Mouse (Mus musculus): Measurements from ENCODE around the gene Hoxa7. TPM values are rescaled to one million over a fixed set of nuclear protein-coding genes. Genes with fewer than 3 reads are reported as not detected.

Hoxa7 gene
- total RNA-seq, 1 experiment from 2014 or later: not detected

- ATAC-seq (ENCODE audit: extremely low read depth, insufficient number of reproducible peaks, low FRiP score, poor library complexity, severe bottlenecking): no peak
These were observed 51.3 kb downstream of the Hoxa7 start for GRCm38 (mm10) chr6:52170166-52170897.

- ATAC-seq (ENCODE audit: extremely low read depth, insufficient number of reproducible peaks, low FRiP score, poor library complexity, severe bottlenecking): no peak
These were observed 52.0 kb downstream of the Hoxa7 start for GRCm38 (mm10) chr6:52169499-52170165.

GRCm38 (mm10) chr6:52168191-52169055, 53.2 kb downstream of the Hoxa7 start:
- ATAC-seq (ENCODE audit: extremely low read depth, insufficient number of reproducible peaks, low FRiP score, poor library complexity, severe bottlenecking): no peak

- no peak for ATAC-seq (ENCODE audit: extremely low read depth, insufficient number of reproducible peaks, low FRiP score, poor library complexity, severe bottlenecking)
These were observed 53.9 kb downstream of the Hoxa7 start for GRCm38 (mm10) chr6:52167736-52168161.

- no peak for ATAC-seq (ENCODE audit: extremely low read depth, insufficient number of reproducible peaks, low FRiP score, poor library complexity, severe bottlenecking)
These were observed 54.5 kb downstream of the Hoxa7 start for GRCm38 (mm10) chr6:52167176-52167575.

- no peak for ATAC-seq (ENCODE audit: extremely low read depth, insufficient number of reproducible peaks, low FRiP score, poor library complexity, severe bottlenecking)
These were observed 55.1 kb downstream of the Hoxa7 start for GRCm38 (mm10) chr6:52166431-52167077.

- ATAC-seq (ENCODE audit: extremely low read depth, insufficient number of reproducible peaks, low FRiP score, poor library complexity, severe bottlenecking): no peak
These were observed 55.9 kb downstream of the Hoxa7 start for GRCm38 (mm10) chr6:52165441-52166370.

GRCm38 (mm10) chr6:52164626-52165440, 56.8 kb downstream of the Hoxa7 start, which contains the start of gene Hoxa2:
Hoxa2 (minus strand) TSS chr6:52164831.
- ATAC-seq (ENCODE audit: extremely low read depth, insufficient number of reproducible peaks, low FRiP score, poor library complexity, severe bottlenecking): no peak

Other genes starting within 250 kb of the Hoxa7 start
- gene Skap2, start 209.3 kb downstream of the Hoxa7 start, total RNA-seq (2017): 348 and 404 TPM in 2 replicates
- gene Hoxa1, start 63.5 kb downstream of the Hoxa7 start, total RNA-seq (2017): not detected in 2 replicates
- not detected in 2 replicates for gene Hoxa2, start 57.0 kb downstream of the Hoxa7 start, total RNA-seq (2017)
- not detected in 2 replicates for gene 5730596B20Rik, start 44.4 kb downstream of the Hoxa7 start, total RNA-seq (2017)
- not detected in 2 replicates for gene Hoxa4, start 30.1 kb downstream of the Hoxa7 start, total RNA-seq (2017)
- gene Hoxa5, start 17.3 kb downstream of the Hoxa7 start, total RNA-seq (2017): not detected in 2 replicates
- not detected in 2 replicates for gene Hoxa6, start 13.1 kb downstream of the Hoxa7 start, total RNA-seq (2017)
- gene Hoxa3, start 8.5 kb downstream of the Hoxa7 start, total RNA-seq (2017): not detected in 2 replicates
- not detected in 2 replicates for gene Gm28308, start 8.5 kb downstream of the Hoxa7 start, total RNA-seq (2017)
- gene Hoxa9, start 9.2 kb upstream of the Hoxa7 start, total RNA-seq (2017): not detected in 2 replicates
- not detected in 2 replicates for gene Hoxa10, start 19.0 kb upstream of the Hoxa7 start, total RNA-seq (2017)
- gene Hoxa11, start 24.0 kb upstream of the Hoxa7 start, total RNA-seq (2017): not detected in 2 replicates
- not detected in 2 replicates for gene Hoxa13, start 39.0 kb upstream of the Hoxa7 start, total RNA-seq (2017)
- gene Evx1, start 91.6 kb upstream of the Hoxa7 start, total RNA-seq (2017): not detected in 2 replicates